Mouse (Mus musculus): Measurements from ENCODE around the gene Tbc1d9.

DNA sequence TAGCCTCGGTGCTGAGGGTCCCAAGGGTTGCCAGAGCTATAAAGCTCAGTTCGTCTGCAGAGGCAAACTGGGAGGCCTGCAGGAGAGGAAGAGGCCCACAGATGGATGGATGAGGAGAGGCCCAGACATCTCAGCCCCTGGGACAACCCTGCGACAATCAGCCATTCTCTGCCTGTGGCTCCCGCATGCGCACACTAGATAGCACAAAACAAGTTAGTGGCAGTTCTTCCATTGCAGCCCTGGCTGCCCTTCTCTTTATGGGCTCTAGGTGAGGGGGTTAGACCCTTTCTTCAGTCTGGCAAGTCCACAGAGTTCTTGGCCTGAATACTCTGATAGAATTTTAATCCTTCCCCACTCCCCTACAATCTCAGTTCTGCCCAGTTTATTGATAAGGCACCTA, 87.6 kb downstream of the Tbc1d9 start:
- TF ChIP-seq CTCF (IDR thresholded peaks at IDR 0.05; ENCODE audit: insufficient read depth, low read length) (no peak), POLR2A (IDR thresholded peaks at IDR 0.05; ENCODE audit: borderline replicate concordance, extremely low read depth, low read depth, low read length) (no peak)
